Mouse (Mus musculus) midbrain, postnatal 0 days (tissue): ENCODE measurements around the gene Dnaja2. TPM values are rescaled to one million over a fixed set of nuclear protein-coding genes. Genes with fewer than 3 reads are reported as not detected.

ENCODE experiments used
- ATAC-seq: fragments of 200-750 bp; cut with Nextera tagmentation; 2 replicates; pipeline ENCODE4 v1.8.0; 2017; ENCODE audit warnings: moderate number of reproducible peaks, mild to moderate bottlenecking, moderate TSS enrichment, moderate library complexity; ENCODE audit not compliant: low FRiP score
- DNase-seq: peaks from one replicate; pipeline ENCODE4 v3.0.0-alpha.2; 2015; ENCODE audit warnings: low spot score
- H3K27ac ChIP-seq: fragments of 300-500 bp; sonication (generic); 2 replicates; pipeline ENCODE4 v1.5.1; 2014; ENCODE audit warnings: low read depth, mild to moderate bottlenecking, low read length, mixed read lengths
- H3K27me3 ChIP-seq: fragments of 300-500 bp; sonication (generic); 2 replicates; pipeline ENCODE4 v1.6.1; 2014; ENCODE audit warnings: low read length, control low read depth, mixed read lengths; ENCODE audit not compliant: insufficient read depth
- H3K36me3 ChIP-seq: fragments of 300-500 bp; sonication (generic); 2 replicates; pipeline ENCODE4 v1.6.1; 2014; ENCODE audit warnings: low read length, control low read depth, mixed read lengths; ENCODE audit not compliant: insufficient read depth
- H3K4me1 ChIP-seq: fragments of 300-500 bp; sonication (generic); 2 replicates; pipeline ENCODE4 v1.6.1; 2014; ENCODE audit warnings: mild to moderate bottlenecking, control low read depth, antibody characterized with exemption, low read length, mixed read lengths; ENCODE audit not compliant: insufficient read depth
- H3K4me2 ChIP-seq: fragments of 300-500 bp; sonication (generic); 2 replicates; pipeline ENCODE4 v1.6.1; 2014; ENCODE audit warnings: low read depth, mild to moderate bottlenecking, low read length, mixed read lengths; ENCODE audit not compliant: poor library complexity, severe bottlenecking
- H3K4me3 ChIP-seq: fragments of 300-500 bp; sonication (generic); 2 replicates; pipeline ENCODE4 v1.5.1; 2014; ENCODE audit warnings: low read depth, mild to moderate bottlenecking, low read length, moderate library complexity
- H3K9ac ChIP-seq: fragments of 300-500 bp; sonication (generic); replicated peaks from 2 replicates; pipeline ENCODE4 v1.6.1; 2014; ENCODE audit warnings: mild to moderate bottlenecking, low read length, moderate library complexity, mixed read lengths; ENCODE audit not compliant: poor library complexity, severe bottlenecking
- H3K9me3 ChIP-seq: fragments of 300-500 bp; sonication (generic); 2 replicates; pipeline ENCODE4 v1.6.1; 2016; ENCODE audit warnings: low read length, control low read depth
- CTCF ChIP-seq: IDR thresholded peaks from 2 replicates; pipeline ENCODE4 v1.5.1; 2016; ENCODE audit warnings: antibody characterized with exemption, mild to moderate bottlenecking
- WGBS: fragments of 180-500 bp; shearing (Covaris S2); extraction: QIAGEN DNeasy Blood & Tissue Kit; methylation state at CpG from one replicate; pipeline ENCODE4 v1.1.7; 2014; 5-methylcytosine and 5-hydroxymethylcytosine counted together
- polyA plus RNA-seq: library from polyadenylated mRNA; unstranded; fragments of >200 nt; fragmentation: Nextera tagmentation; extraction: Ambion mirVana; gene quantifications from 2 replicates; pipeline ENCODE4 v1.2.1, GENCODE M21; 2015
- total RNA-seq: library from RNA; depleted of rRNA; stranded (reverse); fragments of >200 nt; gene quantifications from 2 replicates; pipeline ENCODE4 v1.2.3, GENCODE M21; 2014

Dnaja2 gene
- total and polyA plus RNA-seq, 2 experiments from 2014 or later: 66.9 to 145 TPM

DNA sequence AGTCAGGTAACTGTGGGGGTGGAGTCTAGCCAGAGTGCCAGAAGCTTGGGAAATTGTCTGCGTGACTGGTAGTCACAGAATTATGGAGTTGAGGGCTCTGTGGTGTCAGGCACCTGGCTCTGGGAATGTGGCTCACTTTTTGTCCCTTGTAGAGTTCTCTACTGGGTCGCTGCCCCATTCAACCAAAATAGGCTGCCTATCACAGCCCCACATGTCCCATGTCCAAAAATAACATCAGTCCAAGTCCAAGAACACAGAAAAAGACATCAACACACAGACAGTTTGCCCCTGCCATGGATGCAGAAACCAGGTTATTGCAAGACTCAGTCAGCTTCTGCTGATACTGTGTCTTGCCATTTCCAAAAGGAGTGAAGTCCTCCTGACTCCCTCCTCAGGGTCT is 33.5 kb upstream of the Dnaja2 start:
- WGBS: 81% methylated on average over 2 of the region's 2 CpGs
- no peak for TF ChIP-seq CTCF
- no peak for ATAC-seq

GRCm38 (mm10) chr8:85577666-85578065 is 22.5 kb upstream of the Dnaja2 start:
- no peaks in the 10 kb centered on the region for H3K4me1 ChIP-seq

More for the DNA sequence above, 33.5 kb upstream of the Dnaja2 start:
- no peaks in the 10 kb centered on the region for H3K27me3 ChIP-seq
- no peaks in the 10 kb centered on the region for H3K36me3 ChIP-seq
- no peak overlapping the region for H3K4me3 ChIP-seq
- H3K27ac ChIP-seq: no peak overlapping the region
- no peaks in the 10 kb centered on the region for H3K4me1 ChIP-seq
- no peak overlapping the region for H3K9ac ChIP-seq
- no peak overlapping the region for H3K4me2 ChIP-seq
- DNase-seq: no peak
- no peaks in the 10 kb centered on the region for H3K9me3 ChIP-seq

GRCm38 (mm10) chr8:85573972-85574496 is 18.9 kb upstream of the Dnaja2 start:
- no peaks in the 10 kb centered on the region for H3K36me3 ChIP-seq
- no peak overlapping the region for H3K9ac ChIP-seq
- DNase-seq: no peak
- no peaks in the 10 kb centered on the region for H3K4me1 ChIP-seq
- ATAC-seq: no peak
- H3K4me3 ChIP-seq: no peak overlapping the region
- no peaks in the 10 kb centered on the region for H3K9me3 ChIP-seq
- H3K27me3 ChIP-seq: no peaks in the 10 kb centered on the region
- 88% methylated on average over 2 of the region's 2 CpGs for WGBS
- TF ChIP-seq CTCF: no peak
- H3K4me2 ChIP-seq: no peak overlapping the region
- no peak overlapping the region for H3K27ac ChIP-seq

More at GRCm38 (mm10) chr8:85577666-85578065, 22.5 kb upstream of the Dnaja2 start:
- Histone ChIP-seq H3K9me3 (no peaks in the 10 kb centered on the region), H3K4me3 (no peak overlapping the region), H3K4me2 (no peak overlapping the region), H3K36me3 (no peaks in the 10 kb centered on the region), H3K27me3 (no peaks in the 10 kb centered on the region), H3K9ac (no peak overlapping the region), H3K27ac (no peak overlapping the region)
- TF ChIP-seq CTCF: no peak
- no peak for DNase-seq
- ATAC-seq: no peak
- over 99% methylated on average over 3 of the region's 3 CpGs for WGBS

DNA sequence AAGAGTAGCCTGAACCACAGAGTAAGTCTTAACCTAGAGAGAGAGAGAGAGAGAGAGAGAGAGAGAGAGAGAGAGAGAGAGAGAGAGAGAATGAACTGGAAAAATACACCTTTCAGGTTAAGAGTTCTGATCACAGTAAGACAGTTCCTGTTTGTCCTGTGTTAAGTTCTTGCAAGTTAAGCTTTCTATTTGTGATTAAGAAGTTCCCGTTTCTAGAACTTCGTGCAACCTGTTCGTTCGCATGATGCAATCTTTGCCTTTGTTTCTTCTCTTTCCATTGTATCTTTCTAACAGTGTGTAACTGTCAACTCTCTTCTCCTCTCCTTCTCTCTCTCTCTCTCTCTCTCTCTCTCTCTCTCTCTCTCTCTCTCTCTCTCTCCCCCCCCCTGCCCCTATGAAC is 15.3 kb upstream of the Dnaja2 start:
- Histone ChIP-seq H3K27me3 (no peaks in the 10 kb centered on the region), H3K27ac (no peak overlapping the region), H3K4me3 (no peak overlapping the region), H3K4me2 (no peak overlapping the region), H3K9ac (no peak overlapping the region), H3K4me1 (no peaks in the 10 kb centered on the region), H3K9me3 (no peaks in the 10 kb centered on the region), H3K36me3 (no peaks in the 10 kb centered on the region)
- no peak for TF ChIP-seq CTCF
- ATAC-seq: no peak
- no peak for DNase-seq
- 92% methylated on average over 4 of the region's 4 CpGs for WGBS

DNA sequence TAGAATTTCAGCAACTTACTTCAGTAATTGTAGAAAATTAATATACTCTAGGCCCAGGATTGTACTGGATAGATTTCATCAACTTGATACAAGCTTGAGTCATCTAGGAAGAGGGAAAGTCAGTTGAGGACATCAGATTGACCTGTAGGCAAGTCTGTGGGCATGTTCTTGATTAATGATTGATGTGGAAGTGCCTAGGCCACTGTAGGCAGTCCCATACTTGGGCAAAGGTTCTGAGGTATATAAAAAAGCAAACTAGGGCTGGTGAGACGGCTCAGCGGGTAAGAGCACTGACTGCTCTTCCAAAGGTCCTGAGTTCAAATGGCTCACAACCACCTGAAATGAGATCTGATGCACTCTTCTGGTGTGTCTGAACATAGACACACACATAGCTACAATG is 12.7 kb upstream of the Dnaja2 start:
- Histone ChIP-seq H3K4me2 (no peak overlapping the region), H3K9me3 (no peaks in the 10 kb centered on the region), H3K36me3 (no peaks in the 10 kb centered on the region), H3K27ac (no peak overlapping the region), H3K4me3 (no peak overlapping the region), H3K4me1 (no peaks in the 10 kb centered on the region), H3K27me3 (no peaks in the 10 kb centered on the region), H3K9ac (no peak overlapping the region)
- ATAC-seq (no peak), DNase-seq (no peak)
- WGBS: 98% methylated on average over 2 of the region's 2 CpGs
- TF ChIP-seq CTCF: no peak

DNA sequence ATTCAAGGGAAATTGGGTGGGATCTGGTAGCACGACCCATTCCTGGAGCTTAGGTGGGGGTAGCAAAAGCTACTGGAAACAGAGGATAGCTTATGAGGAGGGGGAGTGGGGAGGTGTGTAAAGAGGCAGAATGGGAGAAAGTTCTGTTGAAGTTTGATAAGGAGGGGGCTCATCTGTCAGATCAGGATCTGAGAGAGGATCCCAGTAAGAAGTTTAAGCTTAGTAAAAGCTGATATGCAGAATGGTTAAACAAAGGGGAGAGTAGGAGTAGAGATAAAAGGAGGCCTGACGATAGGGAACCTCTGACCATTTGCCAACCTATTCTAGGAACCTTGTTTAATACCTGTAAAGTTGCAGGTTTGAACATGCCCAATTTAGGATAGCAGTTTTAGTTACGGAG is 10.0 kb upstream of the Dnaja2 start:
- ATAC-seq: no peak
- TF ChIP-seq CTCF: no peak
- no peaks in the 10 kb centered on the region for H3K27me3 ChIP-seq

More for the DNA sequence above, 10.0 kb upstream of the Dnaja2 start:
- no peaks in the 10 kb centered on the region for H3K36me3 ChIP-seq
- H3K4me2 ChIP-seq: no peak overlapping the region
- no peak overlapping the region for H3K4me3 ChIP-seq
- H3K9me3 ChIP-seq: no peaks in the 10 kb centered on the region
- no peak for DNase-seq
- 81% methylated on average over 3 of the region's 3 CpGs for WGBS
- no peaks in the 10 kb centered on the region for H3K4me1 ChIP-seq
- H3K9ac ChIP-seq: no peak overlapping the region
- no peak overlapping the region for H3K27ac ChIP-seq
